Mouse (Mus musculus): ENCODE data around the gene Slc27a3. TPM values are rescaled to one million over a fixed set of nuclear protein-coding genes. Genes with fewer than 3 reads are reported as not detected.

Slc27a3 gene
- polyA plus RNA-seq, 1 experiment from 2014 or later: 23.6 TPM

DNA sequence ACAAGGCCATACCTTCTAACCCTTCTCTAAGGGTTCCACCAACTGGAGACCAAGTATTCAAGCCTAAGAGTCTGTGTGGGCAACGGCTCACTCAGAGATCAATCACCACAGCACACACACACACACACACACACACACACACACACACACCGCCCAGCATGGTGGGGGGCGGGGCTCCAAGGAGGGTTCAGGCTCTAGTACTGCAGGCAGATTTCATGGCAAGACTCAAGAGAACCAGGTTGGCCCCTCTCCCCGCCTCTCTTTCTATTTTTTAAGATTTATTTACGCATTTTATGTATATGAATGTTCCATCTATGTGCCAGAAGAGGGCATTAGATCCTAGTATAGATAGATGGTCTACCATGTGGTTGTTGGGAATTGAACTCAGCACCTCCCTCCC, 16.9 kb downstream of the Slc27a3 start:
- no peaks in the 10 kb centered on the region for H3K36me3 ChIP-seq (ENCODE audit: control insufficient read depth, insufficient read depth, low read length)

DNA sequence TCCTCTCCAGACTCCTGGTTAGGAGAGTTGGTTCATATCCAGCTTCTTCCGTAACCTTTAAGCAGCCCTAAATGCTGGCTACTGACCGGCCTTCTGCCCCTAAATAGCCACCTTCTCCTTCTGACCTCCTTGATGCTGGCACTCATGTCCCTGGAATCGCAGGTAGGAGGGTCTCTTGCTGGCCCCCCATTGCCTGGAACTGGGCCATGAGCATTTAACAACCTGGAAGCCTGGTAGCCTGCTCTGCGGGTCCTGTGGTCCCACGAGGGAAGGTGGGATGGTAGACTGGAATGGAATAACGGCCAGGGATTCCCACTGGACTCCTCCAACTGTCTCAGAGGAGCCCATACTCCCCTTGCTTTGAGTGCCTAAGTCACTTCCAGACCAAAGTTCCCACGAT, 17.9 kb downstream of the Slc27a3 start:
- 81% methylated on average over 7 of the region's 7 CpGs for WGBS

More for the DNA sequence above, 16.9 kb downstream of the Slc27a3 start:
- peak; percentile 49; the same call in 1 of the 2 replicates for ATAC-seq (ENCODE audit: low FRiP score, low TSS enrichment)
- WGBS: 62% methylated on average over 5 of the region's 5 CpGs
- DNase-seq: no peak
- Histone ChIP-seq H3K9me3 (ENCODE audit: control insufficient read depth, low read length) (no peaks in the 10 kb centered on the region), H3K27me3 (ENCODE audit: control insufficient read depth, insufficient read depth, low read length) (no peaks in the 10 kb centered on the region), H3K4me1 (ENCODE audit: control insufficient read depth, insufficient read depth, low read length) (no peaks in the 10 kb centered on the region), H3K27ac (replicated peaks; ENCODE audit: low read depth, low read length) (no peak overlapping the region), H3K9ac (replicated peaks; ENCODE audit: low read length) (no peak overlapping the region), H3K4me2 (ENCODE audit: low read length) (no peak overlapping the region), H3K4me3 (replicated peaks; ENCODE audit: low read depth, low read length) (no peak overlapping the region)

DNA sequence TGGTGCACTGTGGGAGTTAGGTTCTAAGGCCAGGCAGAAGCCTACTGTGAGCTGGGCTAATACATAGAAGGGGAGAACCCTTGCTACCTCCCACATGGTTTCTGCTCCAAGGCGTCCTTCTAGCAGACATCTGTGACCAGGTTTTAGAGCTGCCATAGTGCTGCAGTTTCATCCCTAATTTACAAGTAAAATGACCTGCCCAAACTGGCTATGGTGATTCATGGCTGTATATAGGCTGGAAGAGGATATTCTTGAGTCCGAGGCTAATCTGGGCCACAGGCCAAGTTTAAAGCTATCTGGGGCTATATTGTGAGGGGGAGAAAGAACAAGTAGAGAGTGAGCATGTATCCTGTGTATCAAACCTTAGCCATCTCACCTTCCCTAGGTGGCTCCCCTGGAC, 20.7 kb downstream of the Slc27a3 start:
- Histone ChIP-seq H3K9me3 (ENCODE audit: control insufficient read depth, low read length) (no peaks in the 10 kb centered on the region), H3K27me3 (ENCODE audit: control insufficient read depth, insufficient read depth, low read length) (no peaks in the 10 kb centered on the region), H3K4me2 (ENCODE audit: low read length) (no peak overlapping the region), H3K9ac (replicated peaks; ENCODE audit: low read length) (no peak overlapping the region), H3K27ac (replicated peaks; ENCODE audit: low read depth, low read length) (no peak overlapping the region), H3K4me3 (replicated peaks; ENCODE audit: low read depth, low read length) (no peak overlapping the region), H3K36me3 (ENCODE audit: control insufficient read depth, insufficient read depth, low read length) (no peaks in the 10 kb centered on the region), H3K4me1 (ENCODE audit: control insufficient read depth, insufficient read depth, low read length) (no peaks in the 10 kb centered on the region)
- WGBS: 16% methylated on average over 2 of the region's 2 CpGs
- no peak for ATAC-seq (ENCODE audit: low FRiP score, low TSS enrichment)
- DNase-seq: peak; percentile 29

More for the DNA sequence above, 17.9 kb downstream of the Slc27a3 start:
- H3K4me1 ChIP-seq (ENCODE audit: control insufficient read depth, insufficient read depth, low read length): no peaks in the 10 kb centered on the region
- no peaks in the 10 kb centered on the region for H3K27me3 ChIP-seq (ENCODE audit: control insufficient read depth, insufficient read depth, low read length)
- DNase-seq: no peak
- no peak overlapping the region for H3K27ac ChIP-seq (replicated peaks; ENCODE audit: low read depth, low read length)
- no peak for ATAC-seq (ENCODE audit: low FRiP score, low TSS enrichment)
- H3K36me3 ChIP-seq (ENCODE audit: control insufficient read depth, insufficient read depth, low read length): no peaks in the 10 kb centered on the region
- no peaks in the 10 kb centered on the region for H3K9me3 ChIP-seq (ENCODE audit: control insufficient read depth, low read length)
- no peak overlapping the region for H3K4me3 ChIP-seq (replicated peaks; ENCODE audit: low read depth, low read length)
- H3K9ac ChIP-seq (replicated peaks; ENCODE audit: low read length): no peak overlapping the region
- H3K4me2 ChIP-seq (ENCODE audit: low read length): no peak overlapping the region

DNA sequence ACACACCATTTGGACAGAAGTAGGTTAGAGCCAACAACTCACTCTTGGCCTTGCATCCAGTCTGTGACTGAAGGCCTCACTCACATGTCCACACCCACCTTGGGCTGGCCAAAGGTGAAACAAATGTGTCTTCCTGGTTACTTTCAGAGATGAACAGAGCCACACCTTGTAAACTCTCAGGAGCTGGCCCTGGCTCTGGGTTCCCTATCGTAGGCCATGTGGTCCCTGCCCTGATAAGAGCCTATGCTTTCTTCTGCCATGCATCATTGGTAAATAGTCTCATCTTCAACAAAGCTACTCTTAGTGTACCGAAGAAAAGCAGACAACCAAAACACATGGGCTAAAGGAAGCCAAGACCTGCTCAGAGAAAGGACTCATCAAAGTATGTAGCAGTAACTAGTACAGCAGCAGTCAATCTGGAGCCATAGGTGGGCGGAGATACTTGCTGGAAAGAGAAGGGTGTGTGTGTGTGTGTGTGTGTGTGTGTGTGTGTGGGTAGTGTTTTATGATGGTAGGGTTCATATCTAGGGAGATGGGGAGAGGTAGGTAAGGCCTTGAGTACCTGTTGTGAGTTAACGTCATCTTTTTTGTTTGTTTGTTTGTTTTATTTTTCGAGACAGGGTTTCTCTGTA, 22.6 kb downstream of the Slc27a3 start:
- H3K27ac ChIP-seq (replicated peaks; ENCODE audit: low read depth, low read length): no peak overlapping the region
- H3K9ac ChIP-seq (replicated peaks; ENCODE audit: low read length): no peak overlapping the region
- no peaks in the 10 kb centered on the region for H3K9me3 ChIP-seq (ENCODE audit: control insufficient read depth, low read length)
- H3K4me3 ChIP-seq (replicated peaks; ENCODE audit: low read depth, low read length): no peak overlapping the region
- H3K4me1 ChIP-seq (ENCODE audit: control insufficient read depth, insufficient read depth, low read length): no peaks in the 10 kb centered on the region
- DNase-seq: no peak
- peaks cover 5% of the 10 kb centered on the region for H3K36me3 ChIP-seq (ENCODE audit: control insufficient read depth, insufficient read depth, low read length)
- no peak for ATAC-seq (ENCODE audit: low FRiP score, low TSS enrichment)
- 93% methylated on average over 5 of the region's 5 CpGs for WGBS
- no peak overlapping the region for H3K4me2 ChIP-seq (ENCODE audit: low read length)
- no peaks in the 10 kb centered on the region for H3K27me3 ChIP-seq (ENCODE audit: control insufficient read depth, insufficient read depth, low read length)

DNA sequence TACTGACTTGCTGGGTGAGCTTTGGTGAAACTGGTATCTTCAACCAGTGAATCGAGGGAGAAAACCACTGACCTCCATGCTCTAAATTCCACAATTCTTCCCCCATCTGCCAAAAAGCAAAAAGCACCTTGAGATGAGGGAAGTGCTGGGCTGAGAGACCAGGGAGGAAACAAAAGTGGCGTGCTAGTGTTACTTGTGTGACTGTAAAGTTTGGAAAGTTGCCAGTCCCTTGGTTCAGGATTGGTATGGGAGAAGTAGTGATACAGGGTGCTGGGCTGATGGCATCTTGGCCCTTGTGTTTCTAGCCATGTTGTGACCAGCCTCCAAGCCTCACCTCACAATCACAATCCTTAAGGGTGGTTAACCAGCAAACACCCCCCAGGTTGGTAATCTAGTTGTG, 27.4 kb downstream of the Slc27a3 start:
- Histone ChIP-seq H3K27ac (replicated peaks; ENCODE audit: low read depth, low read length) (no peak overlapping the region), H3K4me3 (replicated peaks; ENCODE audit: low read depth, low read length) (no peak overlapping the region), H3K9me3 (ENCODE audit: control insufficient read depth, low read length) (no peaks in the 10 kb centered on the region), H3K9ac (replicated peaks; ENCODE audit: low read length) (no peak overlapping the region), H3K27me3 (ENCODE audit: control insufficient read depth, insufficient read depth, low read length) (no peaks in the 10 kb centered on the region), H3K4me2 (ENCODE audit: low read length) (no peak overlapping the region), H3K36me3 (ENCODE audit: control insufficient read depth, insufficient read depth, low read length) (peaks cover 41% of the 10 kb centered on the region), H3K4me1 (ENCODE audit: control insufficient read depth, insufficient read depth, low read length) (no peaks in the 10 kb centered on the region)
- no peak for ATAC-seq (ENCODE audit: low FRiP score, low TSS enrichment)
- no peak for DNase-seq
- 90% methylated on average over 2 of the region's 2 CpGs for WGBS

DNA sequence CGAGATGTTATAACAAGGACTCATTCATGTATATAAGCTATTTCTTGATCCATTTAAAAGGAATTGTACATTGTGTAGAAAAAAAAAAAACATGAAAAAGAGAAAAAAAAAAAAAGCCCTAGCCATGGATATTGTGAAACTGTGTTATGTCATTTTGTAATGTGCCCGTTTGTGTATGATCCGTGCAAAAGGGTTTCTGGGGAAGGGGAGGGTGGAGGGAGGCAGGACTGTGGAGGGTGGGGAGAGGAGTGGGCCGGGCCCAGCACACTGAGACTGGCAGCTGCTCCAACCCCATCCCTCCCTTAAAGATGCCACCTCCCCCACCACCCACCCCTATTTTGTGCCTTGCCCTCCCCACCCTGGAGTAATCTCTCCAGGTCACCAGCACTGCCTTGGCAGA, 28.3 kb downstream of the Slc27a3 start:
- Histone ChIP-seq H3K36me3 (ENCODE audit: control insufficient read depth, insufficient read depth, low read length) (peaks cover 50% of the 10 kb centered on the region), H3K4me3 (replicated peaks; ENCODE audit: low read depth, low read length) (no peak overlapping the region), H3K9ac (replicated peaks; ENCODE audit: low read length) (no peak overlapping the region), H3K27ac (replicated peaks; ENCODE audit: low read depth, low read length) (no peak overlapping the region), H3K4me1 (ENCODE audit: control insufficient read depth, insufficient read depth, low read length) (no peaks in the 10 kb centered on the region), H3K9me3 (ENCODE audit: control insufficient read depth, low read length) (no peaks in the 10 kb centered on the region), H3K27me3 (ENCODE audit: control insufficient read depth, insufficient read depth, low read length) (no peaks in the 10 kb centered on the region), H3K4me2 (ENCODE audit: low read length) (no peak overlapping the region)
- DNase-seq (no peak), ATAC-seq (ENCODE audit: low FRiP score, low TSS enrichment) (no peak)
- 80% methylated on average over 4 of the region's 4 CpGs for WGBS

DNA sequence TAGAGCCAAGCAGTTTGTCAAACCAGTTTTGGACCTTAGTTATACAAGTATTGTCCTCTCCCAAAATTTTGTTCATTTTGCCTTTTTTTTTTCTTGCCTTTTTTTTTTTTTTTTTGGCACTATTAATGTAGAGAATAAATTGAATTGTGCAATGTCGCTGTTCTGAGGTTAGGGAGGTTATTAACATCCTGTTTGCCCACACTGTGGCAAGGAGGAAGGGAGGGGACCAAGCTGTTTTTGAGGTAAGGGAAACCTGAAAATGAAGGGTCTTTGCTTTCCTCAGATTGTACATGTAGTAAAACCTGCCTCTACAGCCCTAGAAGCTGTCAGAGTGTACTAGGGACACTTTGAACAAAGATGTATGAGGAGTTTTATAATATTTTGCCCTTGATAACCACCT, 30.5 kb downstream of the Slc27a3 start:
- no peaks in the 10 kb centered on the region for H3K4me1 ChIP-seq (ENCODE audit: control insufficient read depth, insufficient read depth, low read length)
- no peak overlapping the region for H3K4me3 ChIP-seq (replicated peaks; ENCODE audit: low read depth, low read length)
- H3K4me2 ChIP-seq (ENCODE audit: low read length): no peak overlapping the region
- no peak overlapping the region for H3K9ac ChIP-seq (replicated peaks; ENCODE audit: low read length)
- DNase-seq: no peak
- no peak for ATAC-seq (ENCODE audit: low FRiP score, low TSS enrichment)
- WGBS: 96% methylated on average over 1 of the region's 1 CpGs
- H3K27me3 ChIP-seq (ENCODE audit: control insufficient read depth, insufficient read depth, low read length): no peaks in the 10 kb centered on the region
- H3K27ac ChIP-seq (replicated peaks; ENCODE audit: low read depth, low read length): no peak overlapping the region
- no peaks in the 10 kb centered on the region for H3K9me3 ChIP-seq (ENCODE audit: control insufficient read depth, low read length)
- peaks cover 72% of the 10 kb centered on the region for H3K36me3 ChIP-seq (ENCODE audit: control insufficient read depth, insufficient read depth, low read length)

DNA sequence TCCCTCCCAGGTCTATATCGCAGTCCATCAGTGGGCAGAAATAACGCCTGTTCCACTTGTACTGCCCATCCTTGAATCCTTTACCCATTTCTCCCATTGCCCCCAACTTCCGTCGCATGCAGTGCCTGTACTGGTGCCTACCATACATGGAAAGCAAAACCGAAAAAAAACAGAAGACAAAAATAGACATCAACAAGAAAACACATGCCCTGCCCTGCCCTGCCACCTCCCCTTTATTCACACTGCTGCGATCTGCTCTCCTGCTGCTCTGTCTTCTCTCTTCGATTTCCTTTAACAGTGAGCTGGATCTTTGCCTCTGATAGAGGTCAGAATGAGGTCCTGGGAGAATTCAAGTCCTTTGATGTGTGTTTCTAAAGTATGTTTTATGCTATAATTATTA, 31.8 kb downstream of the Slc27a3 start:
- H3K27me3 ChIP-seq (ENCODE audit: control insufficient read depth, insufficient read depth, low read length): no peaks in the 10 kb centered on the region
- H3K36me3 ChIP-seq (ENCODE audit: control insufficient read depth, insufficient read depth, low read length): peaks cover 85% of the 10 kb centered on the region
- no peak for DNase-seq
- no peaks in the 10 kb centered on the region for H3K9me3 ChIP-seq (ENCODE audit: control insufficient read depth, low read length)
- no peak overlapping the region for H3K9ac ChIP-seq (replicated peaks; ENCODE audit: low read length)
- ATAC-seq (ENCODE audit: low FRiP score, low TSS enrichment): no peak
- no peaks in the 10 kb centered on the region for H3K4me1 ChIP-seq (ENCODE audit: control insufficient read depth, insufficient read depth, low read length)
- no peak overlapping the region for H3K4me2 ChIP-seq (ENCODE audit: low read length)
- WGBS: 92% methylated on average over 7 of the region's 7 CpGs
- no peak overlapping the region for H3K27ac ChIP-seq (replicated peaks; ENCODE audit: low read depth, low read length)
- no peak overlapping the region for H3K4me3 ChIP-seq (replicated peaks; ENCODE audit: low read depth, low read length)

DNA sequence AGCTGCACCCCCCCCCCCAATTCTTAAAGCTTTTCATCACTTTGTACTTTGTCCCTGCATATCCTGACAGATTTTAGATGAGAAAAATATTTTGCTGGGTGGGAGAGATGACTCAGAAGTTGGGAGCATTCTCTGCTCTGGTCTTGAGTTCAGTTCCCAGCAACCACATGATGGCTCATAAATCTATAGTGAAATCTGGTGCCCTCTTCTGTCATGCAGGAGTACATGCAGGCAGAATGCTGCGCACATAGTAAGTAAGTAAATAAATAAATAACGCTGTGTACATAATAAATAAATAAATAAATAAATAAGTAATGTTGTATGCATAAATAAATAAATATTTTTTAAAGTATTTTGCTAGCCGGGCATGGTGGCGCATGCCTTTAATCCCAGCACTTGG, 41.9 kb downstream of the Slc27a3 start:
- Histone ChIP-seq H3K9me3 (ENCODE audit: control insufficient read depth, low read length) (no peaks in the 10 kb centered on the region), H3K4me2 (ENCODE audit: low read length) (no peak overlapping the region), H3K36me3 (ENCODE audit: control insufficient read depth, insufficient read depth, low read length) (peaks cover 59% of the 10 kb centered on the region), H3K27ac (replicated peaks; ENCODE audit: low read depth, low read length) (no peak overlapping the region), H3K4me3 (replicated peaks; ENCODE audit: low read depth, low read length) (no peak overlapping the region), H3K4me1 (ENCODE audit: control insufficient read depth, insufficient read depth, low read length) (no peaks in the 10 kb centered on the region), H3K9ac (replicated peaks; ENCODE audit: low read length) (no peak overlapping the region), H3K27me3 (ENCODE audit: control insufficient read depth, insufficient read depth, low read length) (no peaks in the 10 kb centered on the region)
- DNase-seq: no peak
- no peak for ATAC-seq (ENCODE audit: low FRiP score, low TSS enrichment)
- 97% methylated on average over 4 of the region's 4 CpGs for whole genome bisulfite sequencing
